Mouse (Mus musculus): Measurements from ENCODE around the gene Rad23b.

DNA sequence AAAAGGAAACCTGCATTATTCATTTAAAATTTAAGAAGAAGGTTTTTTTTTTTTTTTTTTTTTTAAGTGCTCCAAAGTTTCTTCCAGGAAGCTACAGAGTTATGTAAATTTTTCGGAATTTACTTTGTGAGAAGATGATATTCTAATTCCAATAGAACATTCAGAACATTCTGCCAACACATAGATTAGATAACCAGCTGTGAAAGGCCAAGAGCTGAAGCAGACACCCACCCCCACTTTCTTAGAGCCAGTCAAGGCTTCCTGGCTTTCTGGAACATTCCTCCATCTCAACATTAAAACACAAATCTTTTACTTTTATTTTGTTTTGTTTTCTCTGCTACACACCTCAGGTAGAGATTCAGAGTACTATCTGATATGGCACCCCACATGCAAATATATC, 10.9 kb upstream of the Rad23b start:
- no peak for TF ChIP-seq CTCF (IDR thresholded peaks at IDR 0.05; ENCODE audit: borderline replicate concordance, insufficient read depth, low read depth, low read length)
- no peak for TF ChIP-seq POLR2A (IDR thresholded peaks at IDR 0.05; ENCODE audit: borderline replicate concordance, insufficient read depth, low read length)

Data from cerebellum, adult 2 months (tissue).